Mouse (Mus musculus) MEL (cell line): ENCODE results near the gene Nudt22. TPM values are rescaled to one million over a fixed set of nuclear protein-coding genes. Genes with fewer than 3 reads are reported as not detected.

Source experiments
- DNase-seq: peaks from one replicate; pipeline ENCODE4 v3.0.0; 2011; ENCODE audit warnings: low read depth, low spot score
- H3K27ac ChIP-seq: 2 replicates; pipeline ENCODE4 v1.5.1; 2012; ENCODE audit warnings: low read depth, mild to moderate bottlenecking, control low read depth, low read length, moderate library complexity; ENCODE audit not compliant: control insufficient read depth
- H3K27me3 ChIP-seq, 2 experiments: fragments of 150-350 bp in 1 of 2; sonication (generic) in 1 of 2; 2 replicates each; pipeline ENCODE4 v1.6.1; 2012; ENCODE audit warnings: low read length in 2 of 2, mild to moderate bottlenecking in 2 of 2, improper control_type of control experiment in 1 of 2, moderate library complexity in 1 of 2; ENCODE audit not compliant: insufficient read depth in 2 of 2, control insufficient read depth in 1 of 2
- H3K36me3 ChIP-seq, 2 experiments: 2 replicates each; pipeline ENCODE4 v1.6.1; 2012 to 2014; ENCODE audit warnings: low read length in 2 of 2, improper control_type of control experiment in 1 of 2, inconsistent platforms in 1 of 2, mild to moderate bottlenecking in 1 of 2; ENCODE audit not compliant: insufficient read depth in 2 of 2, control insufficient read depth in 1 of 2
- H3K4me1 ChIP-seq, 2 experiments: fragments of 150-350 bp in 1 of 2; sonication (generic) in 1 of 2; 2 replicates each; pipeline ENCODE4 v1.6.1; 2012; ENCODE audit warnings: low read length in 2 of 2, improper control_type of control experiment in 1 of 2, mild to moderate bottlenecking in 1 of 2; ENCODE audit not compliant: insufficient read depth in 2 of 2, control insufficient read depth in 1 of 2
- H3K4me3 ChIP-seq, 2 experiments: fragments of 150-350 bp in 1 of 2; sonication (generic) in 1 of 2; 2 replicates each; pipeline ENCODE4 v1.5.1; 2012; ENCODE audit warnings: low read depth in 2 of 2, low read length in 2 of 2, mild to moderate bottlenecking in 2 of 2, moderate library complexity in 2 of 2, control low read depth in 1 of 2, improper control_type of control experiment in 1 of 2; ENCODE audit not compliant: control insufficient read depth in 1 of 2, insufficient read depth in 1 of 2
- H3K79me2 ChIP-seq: 2 replicates; pipeline ENCODE4 v1.6.1; 2012; ENCODE audit warnings: mild to moderate bottlenecking, low read length, moderate library complexity; ENCODE audit not compliant: control insufficient read depth, poor library complexity, insufficient read depth
- H3K9ac ChIP-seq: 2 replicates; pipeline ENCODE4 v1.6.1; 2012; ENCODE audit warnings: low read depth, mild to moderate bottlenecking, control low read depth, low read length, moderate library complexity; ENCODE audit not compliant: control insufficient read depth, poor library complexity, severe bottlenecking
- H3K9me3 ChIP-seq: fragments of 150-350 bp; sonication (generic); replicated peaks from 2 replicates; pipeline ENCODE4 v1.6.1; 2012; ENCODE audit warnings: mild to moderate bottlenecking, low read length, improper control_type of control experiment, moderate library complexity; ENCODE audit not compliant: insufficient read depth
- CHD1 ChIP-seq: IDR thresholded peaks from 2 replicates; pipeline ENCODE4 v1.6.1; 2012; ENCODE audit warnings: low read depth, mild to moderate bottlenecking, inconsistent platforms, low read length, improper control_type of control experiment
- CHD2 ChIP-seq: IDR thresholded peaks from 2 replicates; pipeline ENCODE4 v1.6.1; 2011; ENCODE audit warnings: low read length, improper control_type of control experiment
- CTCF ChIP-seq, 3 experiments: IDR thresholded peaks in 2 of 3; conservative IDR thresholded peaks in 1 of 3; 2 replicates each; pipeline ENCODE4 v1.5.1; 2011 to 2012; ENCODE audit warnings: low read length in 3 of 3, low read depth in 2 of 3, mild to moderate bottlenecking in 2 of 3, improper control_type of control experiment in 1 of 3, inconsistent platforms in 1 of 3, mixed read lengths in 1 of 3, moderate library complexity in 1 of 3; ENCODE audit not compliant: control insufficient read depth in 1 of 3, insufficient read depth in 1 of 3, poor library complexity in 1 of 3, severe bottlenecking in 1 of 3
- ELF1 ChIP-seq: IDR thresholded peaks from 2 replicates; pipeline ENCODE4 v1.6.1; 2014; ENCODE audit warnings: low read depth, mild to moderate bottlenecking, inconsistent platforms, low read length, improper control_type of control experiment, moderate library complexity
- ETS1 ChIP-seq: IDR thresholded peaks from 2 replicates; pipeline ENCODE4 v1.6.1; 2012; ENCODE audit warnings: low read depth, mild to moderate bottlenecking, inconsistent platforms, low read length, improper control_type of control experiment, moderate library complexity
- HCFC1 ChIP-seq: IDR thresholded peaks from 2 replicates; pipeline ENCODE4 v1.6.1; 2012; ENCODE audit warnings: low read depth, mild to moderate bottlenecking, inconsistent platforms, low read length, improper control_type of control experiment, moderate library complexity
- JUND ChIP-seq: IDR thresholded peaks from 2 replicates; pipeline ENCODE4 v1.6.1; 2011; ENCODE audit warnings: low read depth, mild to moderate bottlenecking, improper control_type of control experiment, low read length
- MAX ChIP-seq: IDR thresholded peaks from 2 replicates; pipeline ENCODE4 v1.6.1; 2011; ENCODE audit warnings: low read length, improper control_type of control experiment
- MAZ ChIP-seq: IDR thresholded peaks from 2 replicates; pipeline ENCODE4 v1.6.1; 2012; ENCODE audit warnings: low read depth, mild to moderate bottlenecking, inconsistent platforms, low read length, improper control_type of control experiment
- MEF2A ChIP-seq: IDR thresholded peaks from 2 replicates; pipeline ENCODE4 v1.6.1; 2014; ENCODE audit warnings: low read depth, mild to moderate bottlenecking, inconsistent platforms, low read length, improper control_type of control experiment; ENCODE audit not compliant: poor library complexity, insufficient replicate concordance, severe bottlenecking; ENCODE audit errors: extremely low read depth
- MXI1 ChIP-seq: IDR thresholded peaks from 2 replicates; pipeline ENCODE4 v1.6.1; 2011; ENCODE audit warnings: mild to moderate bottlenecking, low read depth, low read length, improper control_type of control experiment
- MYC ChIP-seq: IDR thresholded peaks from 2 replicates; pipeline ENCODE4 v1.6.1; 2011; ENCODE audit warnings: low read depth, mild to moderate bottlenecking, low read length, improper control_type of control experiment, moderate library complexity
- POLR2AphosphoS5 ChIP-seq: IDR thresholded peaks from 2 replicates; pipeline ENCODE4 v1.6.1; 2012; ENCODE audit warnings: low read depth, borderline replicate concordance, mild to moderate bottlenecking, inconsistent platforms, low read length, moderate library complexity, mixed read lengths
- RAD21 ChIP-seq: IDR thresholded peaks from 2 replicates; pipeline ENCODE4 v1.6.1; 2011; ENCODE audit warnings: mild to moderate bottlenecking, low read depth, low read length, improper control_type of control experiment
- RCOR1 ChIP-seq: IDR thresholded peaks from 2 replicates; pipeline ENCODE4 v1.6.1; 2012; ENCODE audit warnings: low read depth, mild to moderate bottlenecking, inconsistent platforms, low read length, improper control_type of control experiment
- TCF12 ChIP-seq: IDR thresholded peaks from 2 replicates; pipeline ENCODE4 v1.6.1; 2014; ENCODE audit warnings: low read depth, mild to moderate bottlenecking, inconsistent platforms, low read length, improper control_type of control experiment, moderate library complexity
- USF1 ChIP-seq: IDR thresholded peaks from 2 replicates; pipeline ENCODE4 v1.6.1; 2014; ENCODE audit warnings: low read depth, mild to moderate bottlenecking, inconsistent platforms, low read length, improper control_type of control experiment, moderate library complexity
- polyA plus RNA-seq, 2 experiments: library from polyadenylated mRNA; stranded (reverse) in 1 of 2; unstranded in 1 of 2; fragments of >175 nt in 1 of 2; fragments of >200 nt in 1 of 2; gene quantifications; 2 replicates each; pipeline versions ENCODE4 v1.2.1 to v1.2.4; 2012; ENCODE audit warnings: low replicate concordance in 2 of 2, low read depth in 1 of 2; ENCODE audit not compliant: insufficient read length in 2 of 2, insufficient read depth in 1 of 2, missing spikeins in 1 of 2
- total RNA-seq: library from RNA; depleted of rRNA; stranded (reverse); fragments of 300-350 nt; gene quantifications from 2 replicates; pipeline ENCODE4 v1.2.3, GENCODE M21; 2012

The Nudt22 gene
- total and polyA plus RNA-seq, 3 experiments, result 30.8 to 32.1 TPM; not detected in 1

GRCm38 (mm10) chr19:7044279-7044678 lies 48.4 kb upstream of the Nudt22 start:
- H3K4me3 ChIP-seq, result no peak overlapping the region
- TF ChIP-seq CHD2, result no peak
- no peak for TF ChIP-seq MYC
- no peak for TF ChIP-seq ETS1
- TF ChIP-seq RAD21, result no peak
- TF ChIP-seq TCF12, result no peak
- no peak for TF ChIP-seq HCFC1
- TF ChIP-seq MAX, result no peak
- TF ChIP-seq JUND, result no peak
- no peak for TF ChIP-seq MAZ
- TF ChIP-seq USF1, result no peak
- no peak for TF ChIP-seq MXI1
- no peak for TF ChIP-seq POLR2AphosphoS5
- TF ChIP-seq CTCF (IDR thresholded peaks at IDR 0.05 in 2 of 3, conservative IDR thresholded peaks at IDR 0.05 in 1 of 3; ENCODE audit: control insufficient read depth in 1 of 3, insufficient read depth in 1 of 3, low read depth in 2 of 3, low read length in 3 of 3, poor library complexity in 1 of 3, severe bottlenecking in 1 of 3), result no peak
- no peak for TF ChIP-seq ELF1
- TF ChIP-seq MEF2A, result no peak
- no peaks in the 10 kb centered on the region for H3K9me3 ChIP-seq
- H3K27me3 ChIP-seq, result no peaks in the 10 kb centered on the region
- no peak overlapping the region for H3K27ac ChIP-seq
- H3K9ac ChIP-seq, result no peak overlapping the region
- H3K79me2 ChIP-seq, result peaks cover 7% of the 10 kb centered on the region
- H3K4me1 ChIP-seq, result peaks cover 0 to 4% of the 10 kb centered on the region in 2 experiments; a peak in 2 of 4 replicates
- no peak for DNase-seq
- peaks cover 0 to 3% of the 10 kb centered on the region in 2 experiments; a peak in 2 of 4 replicates for H3K36me3 ChIP-seq

GRCm38 (mm10) chr19:7041171-7041570 lies 45.3 kb upstream of the Nudt22 start:
- Histone ChIP-seq H3K79me2 (peaks cover 37% of the 10 kb centered on the region), H3K27me3 (no peaks in the 10 kb centered on the region), H3K4me3 (peak overlapping the region; percentile 58 to 61; a peak in 3 of 4 replicates), H3K36me3 (peaks cover 5 to 23% of the 10 kb centered on the region in 2 experiments), H3K9ac (peak overlapping the region; percentile 85), H3K9me3 (no peaks in the 10 kb centered on the region), H3K4me1 (peaks cover 0 to 20% of the 10 kb centered on the region in 2 experiments; a peak in 3 of 4 replicates), H3K27ac (peak overlapping the region; percentile 91)
- TF ChIP-seq CHD1, result 0 out of 2 replicates have a peak, but pooled peaks have one; percentile 61
- TF ChIP-seq CTCF (IDR thresholded peaks at IDR 0.05 in 2 of 3, conservative IDR thresholded peaks at IDR 0.05 in 1 of 3; ENCODE audit: control insufficient read depth in 1 of 3, insufficient read depth in 1 of 3, low read depth in 2 of 3, low read length in 3 of 3, poor library complexity in 1 of 3, severe bottlenecking in 1 of 3), result no peak
- TF ChIP-seq RCOR1, result no peak
- no peak for DNase-seq
